Mouse (Mus musculus): ENCODE measurements around the gene Hoga1. TPM values are rescaled to one million over a fixed set of nuclear protein-coding genes. Genes with fewer than 3 reads are reported as not detected.

Hoga1 gene
- total and polyA plus RNA-seq, 3 experiments: not detected

GRCm38 (mm10) chr19:42068441-42069240, 23.2 kb downstream of the Hoga1 start:
- H3K36me3 ChIP-seq (replicated peaks in 1 of 2; ENCODE audit: control insufficient read depth in 1 of 2, insufficient read depth in 1 of 2, low read length in 1 of 2): no peaks in the 10 kb centered on the region
- H3K27ac ChIP-seq (ENCODE audit: insufficient read depth, low read depth): no peak overlapping the region
- H3K79me2 ChIP-seq (replicated peaks; ENCODE audit: control insufficient read depth, extremely low read depth, insufficient read depth, poor library complexity, severe bottlenecking): no peaks in the 10 kb centered on the region
- TF ChIP-seq NRF1 (IDR thresholded peaks at IDR 0.05; ENCODE audit: low read depth, low read length) (no peak), ELF1 (IDR thresholded peaks at IDR 0.05; ENCODE audit: low read depth, low read length) (0 out of 2 replicates have a peak, but pooled peaks have one; percentile 9)
- DNase-seq (ENCODE audit: extremely low read depth): no peak
- H3K4me1 ChIP-seq (ENCODE audit: control insufficient read depth in 1 of 2, insufficient read depth in 2 of 2): peaks cover 0 to 5% of the 10 kb centered on the region in 2 experiments; a peak in 1 of 4 replicates
- H3K4me2 ChIP-seq (ENCODE audit: insufficient read depth, low read depth, poor library complexity, severe bottlenecking): no peak overlapping the region
- in situ Hi-C loops (cut with MboI; ENCODE audit: low pct_ligation_motif_present, low pct_unique_long_range_greater_than_20kb, low sequenced_read_pairs) (no loop called here), dilution Hi-C loops (cut with MboI; ENCODE audit: extremely low pct_ligation_motif_present, extremely low pct_unique_long_range_greater_than_20kb, low sequenced_read_pairs) (no loop called here)
- peaks cover 4% of the 10 kb centered on the region for H3K9me3 ChIP-seq (replicated peaks; ENCODE audit: low read length)
- no peak overlapping the region for H3K9ac ChIP-seq (ENCODE audit: insufficient read depth, low read depth)
- H3K27me3 ChIP-seq (replicated peaks): peaks cover 18% of the 10 kb centered on the region
- H3K4me3 ChIP-seq (replicated peaks in 1 of 3; ENCODE audit: low read depth in 2 of 3, low read length in 2 of 3, poor library complexity in 1 of 3): no peak overlapping the region

GRCm38 (mm10) chr19:42069241-42069525, 23.8 kb downstream of the Hoga1 start:
- dilution Hi-C loops (cut with MboI; ENCODE audit: extremely low pct_ligation_motif_present, extremely low pct_unique_long_range_greater_than_20kb, low sequenced_read_pairs) (no loop called here), in situ Hi-C loops (cut with MboI; ENCODE audit: low pct_ligation_motif_present, low pct_unique_long_range_greater_than_20kb, low sequenced_read_pairs) (no loop called here)
- H3K27ac ChIP-seq (ENCODE audit: insufficient read depth, low read depth): no peak overlapping the region
- H3K4me2 ChIP-seq (ENCODE audit: insufficient read depth, low read depth, poor library complexity, severe bottlenecking): no peak overlapping the region
- H3K9ac ChIP-seq (ENCODE audit: insufficient read depth, low read depth): no peak overlapping the region
- no peak for DNase-seq (ENCODE audit: extremely low read depth)
- H3K9me3 ChIP-seq (replicated peaks; ENCODE audit: low read length): peaks cover 4% of the 10 kb centered on the region
- no peak overlapping the region for H3K4me3 ChIP-seq (replicated peaks in 1 of 3; ENCODE audit: low read depth in 2 of 3, low read length in 2 of 3, poor library complexity in 1 of 3)
- H3K79me2 ChIP-seq (replicated peaks; ENCODE audit: control insufficient read depth, extremely low read depth, insufficient read depth, poor library complexity, severe bottlenecking): no peaks in the 10 kb centered on the region
- peaks cover 0 to 5% of the 10 kb centered on the region in 2 experiments; a peak in 1 of 4 replicates for H3K4me1 ChIP-seq (ENCODE audit: control insufficient read depth in 1 of 2, insufficient read depth in 2 of 2)
- TF ChIP-seq NELFE (IDR thresholded peaks at IDR 0.05; ENCODE audit: low read depth, low read length): no peak
- peak in 1 of 2 experiments; percentile 37; a peak in 2 of 4 replicates for TF ChIP-seq CTCF (conservative IDR thresholded peaks at IDR 0.05 in 1 of 2, IDR thresholded peaks at IDR 0.05 in 1 of 2; ENCODE audit: low read depth in 2 of 2, low read length in 2 of 2)
- TF ChIP-seq CHD1 (IDR thresholded peaks at IDR 0.05; ENCODE audit: low read depth, low read length): no peak
- TF ChIP-seq ZNF384 (IDR thresholded peaks at IDR 0.05; ENCODE audit: low read depth, low read length): no peak
- TF ChIP-seq MAFK (IDR thresholded peaks at IDR 0.05; ENCODE audit: insufficient replicate concordance, low read length): no peak
- no peak for TF ChIP-seq CHD2 (IDR thresholded peaks at IDR 0.05; ENCODE audit: low read length)
- peak; percentile 25 for TF ChIP-seq RAD21 (IDR thresholded peaks at IDR 0.05; ENCODE audit: low read depth, low read length)
- no peak for TF ChIP-seq MYC (IDR thresholded peaks at IDR 0.05; ENCODE audit: low read depth, low read length)
- H3K27me3 ChIP-seq (replicated peaks): peaks cover 15% of the 10 kb centered on the region
- H3K36me3 ChIP-seq (replicated peaks in 1 of 2; ENCODE audit: control insufficient read depth in 1 of 2, insufficient read depth in 1 of 2, low read length in 1 of 2): no peaks in the 10 kb centered on the region

- dilution Hi-C loops (cut with MboI; ENCODE audit: extremely low pct_ligation_motif_present, extremely low pct_unique_long_range_greater_than_20kb, low sequenced_read_pairs): no loop called here
- peaks cover 4% of the 10 kb centered on the region for H3K9me3 ChIP-seq (replicated peaks; ENCODE audit: low read length)
- H3K27ac ChIP-seq (ENCODE audit: insufficient read depth, low read depth): no peak overlapping the region
- no peak for TF ChIP-seq RCOR1 (conservative IDR thresholded peaks at IDR 0.05; ENCODE audit: low read depth, low read length)
- TF ChIP-seq CTCF (conservative IDR thresholded peaks at IDR 0.05 in 1 of 2, IDR thresholded peaks at IDR 0.05 in 1 of 2; ENCODE audit: low read depth in 2 of 2, low read length in 2 of 2): peak in 1 of 2 experiments; percentile 43; a peak in 2 of 4 replicates
- no peak for TF ChIP-seq MEF2A (IDR thresholded peaks at IDR 0.05; ENCODE audit: borderline replicate concordance, low read depth, low read length)
- peak; percentile 24 for TF ChIP-seq RAD21 (IDR thresholded peaks at IDR 0.05; ENCODE audit: low read depth, low read length)
- in situ Hi-C loops (cut with MboI; ENCODE audit: low pct_ligation_motif_present, low pct_unique_long_range_greater_than_20kb, low sequenced_read_pairs): no loop called here
- H3K4me1 ChIP-seq (ENCODE audit: control insufficient read depth in 1 of 2, insufficient read depth in 2 of 2): peaks cover 0 to 5% of the 10 kb centered on the region in 2 experiments; a peak in 1 of 4 replicates
- no peak overlapping the region for H3K4me2 ChIP-seq (ENCODE audit: insufficient read depth, low read depth, poor library complexity, severe bottlenecking)
- H3K79me2 ChIP-seq (replicated peaks; ENCODE audit: control insufficient read depth, extremely low read depth, insufficient read depth, poor library complexity, severe bottlenecking): no peaks in the 10 kb centered on the region
- DNase-seq (ENCODE audit: extremely low read depth): no peak
- H3K9ac ChIP-seq (ENCODE audit: insufficient read depth, low read depth): no peak overlapping the region
- H3K27me3 ChIP-seq (replicated peaks): peaks cover 12% of the 10 kb centered on the region
- no peak overlapping the region for H3K4me3 ChIP-seq (replicated peaks in 1 of 3; ENCODE audit: low read depth in 2 of 3, low read length in 2 of 3, poor library complexity in 1 of 3)
- no peaks in the 10 kb centered on the region for H3K36me3 ChIP-seq (replicated peaks in 1 of 2; ENCODE audit: control insufficient read depth in 1 of 2, insufficient read depth in 1 of 2, low read length in 1 of 2)
Observed at GRCm38 (mm10) chr19:42071221-42071620, 25.8 kb downstream of the Hoga1 start.
